Mouse (Mus musculus) spleen, adult 2 months (tissue): ENCODE data around the gene Tex9.

Experiments
- CTCF ChIP-seq: fragments of 200-500 bp; IDR thresholded peaks from 2 replicates; pipeline ENCODE4 v1.5.1; 2011; ENCODE audit warnings: mild to moderate bottlenecking, inconsistent platforms; ENCODE audit not compliant: insufficient read depth, insufficient read length, insufficient replicate concordance; ENCODE audit errors: extremely low read depth
- POLR2A ChIP-seq: fragments of 200-500 bp; IDR thresholded peaks from 2 replicates; pipeline ENCODE4 v1.6.1; 2011; ENCODE audit warnings: low read depth, low read length, inconsistent platforms

- no peak for TF ChIP-seq POLR2A
- TF ChIP-seq CTCF, result no peak
Observed at GRCm38 (mm10) chr9:72469851-72470250, 22.2 kb downstream of the Tex9 start.
